Mouse (Mus musculus) testis, adult 2 months (tissue): ENCODE results near the gene Npas3.

Experiments used
- CTCF ChIP-seq: fragments of 200-500 bp; IDR thresholded peaks from 2 replicates; pipeline ENCODE4 v1.5.1; 2012; ENCODE audit warnings: low read depth, mild to moderate bottlenecking, inconsistent platforms, low read length, moderate library complexity; ENCODE audit not compliant: control insufficient read depth, insufficient read depth, insufficient replicate concordance
- POLR2A ChIP-seq: fragments of 200-500 bp; IDR thresholded peaks from 2 replicates; pipeline ENCODE4 v1.6.1; 2012; ENCODE audit warnings: low read depth, mild to moderate bottlenecking, inconsistent platforms, low read length, moderate library complexity; ENCODE audit not compliant: control insufficient read depth

DNA sequence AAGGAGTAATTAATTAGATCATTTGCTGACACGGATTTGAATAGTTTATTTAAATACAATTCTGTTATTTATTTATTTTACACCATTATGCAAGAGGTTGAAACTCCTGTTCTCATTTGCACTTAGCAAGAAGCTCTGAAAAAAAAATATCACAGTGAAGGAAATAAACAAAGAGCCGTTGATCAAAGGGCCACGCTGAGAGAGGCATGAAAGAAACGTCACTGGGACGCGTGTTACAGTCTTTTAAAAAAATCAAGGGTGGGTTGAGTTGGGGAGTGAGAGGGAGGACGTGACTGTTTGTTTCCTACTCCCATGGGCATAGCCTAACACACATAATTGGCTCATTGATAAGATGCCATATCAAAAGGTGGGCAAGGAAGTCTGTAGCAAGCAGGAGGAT, 505.8 kb downstream of the Npas3 start:
- no peak for TF ChIP-seq CTCF
- TF ChIP-seq POLR2A = no peak
